Mouse (Mus musculus): ENCODE data around the gene Pla2g15. TPM values are rescaled to one million over a fixed set of nuclear protein-coding genes. Genes with fewer than 3 reads are reported as not detected.

Pla2g15 gene
- polyA plus RNA-seq, 1 experiment from 2014 or later, result 7.9 TPM

DNA sequence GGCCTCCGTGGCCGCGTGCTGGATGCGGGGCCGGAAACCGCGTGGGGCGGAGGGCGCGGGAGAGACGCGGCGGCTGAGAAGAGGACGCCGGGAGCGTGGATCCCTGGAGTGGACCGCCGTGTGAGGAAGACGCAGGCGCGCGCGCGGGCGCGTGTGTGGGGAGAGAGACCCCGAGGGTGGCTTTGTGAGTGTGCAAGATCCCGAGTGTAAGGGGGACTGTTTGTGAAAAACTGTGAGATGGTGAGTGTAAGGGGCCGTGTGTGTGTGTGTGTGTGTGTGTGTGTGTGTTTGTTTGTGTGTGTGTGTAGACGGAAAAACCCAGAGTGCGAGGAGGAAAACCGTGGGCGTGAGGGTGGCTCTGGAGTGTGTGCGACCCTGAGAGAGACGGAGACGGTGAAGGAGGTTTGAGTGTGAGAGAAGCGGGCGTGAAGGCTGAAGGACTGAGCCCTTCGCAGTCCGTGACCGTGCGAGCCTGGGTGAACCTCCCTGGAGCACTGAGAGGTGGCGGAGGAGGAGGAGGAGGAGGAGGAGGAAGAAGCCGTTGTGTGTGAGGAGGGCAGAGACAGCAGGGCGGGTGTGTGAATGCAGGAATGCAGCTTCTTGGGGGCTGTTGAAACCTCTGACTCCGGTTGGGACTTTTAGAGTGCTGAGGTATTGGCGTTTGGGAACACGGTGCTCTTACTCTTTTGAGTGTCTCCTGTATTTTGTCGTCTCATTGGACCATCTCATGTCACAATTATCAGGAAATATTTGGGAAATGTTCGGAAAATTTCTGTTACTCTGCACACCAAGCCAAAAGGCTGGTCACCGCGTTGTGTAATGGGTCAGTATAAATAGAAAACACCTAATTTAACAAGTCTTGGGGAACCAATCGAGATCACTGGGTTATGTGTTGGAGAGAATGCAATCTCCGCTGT, 19.1 kb downstream of the Pla2g15 start:
- ATAC-seq, result peak; percentile 59
- H3K4me3 ChIP-seq (ENCODE audit: low read depth, low read length), result peak overlapping the region; percentile 72
- TF ChIP-seq CTCF (IDR thresholded peaks at IDR 0.05; ENCODE audit: low read depth), result no peak
- peak overlapping the region; percentile 94 for H3K4me2 ChIP-seq (replicated peaks; ENCODE audit: low read depth)
- no peaks in the 10 kb centered on the region for H3K36me3 ChIP-seq (ENCODE audit: control insufficient read depth, insufficient read depth)
- 1% methylated on average over 54 of the region's 54 CpGs for WGBS
- no peaks in the 10 kb centered on the region for H3K9me3 ChIP-seq (ENCODE audit: control insufficient read depth)
- H3K27ac ChIP-seq (ENCODE audit: low read depth, low read length), result peak overlapping the region; percentile 46
- H3K9ac ChIP-seq (ENCODE audit: low read depth, low read length), result peak overlapping the region; percentile 62
- no peaks in the 10 kb centered on the region for H3K4me1 ChIP-seq (replicated peaks; ENCODE audit: control insufficient read depth, insufficient read depth, low read length)
- no peaks in the 10 kb centered on the region for H3K27me3 ChIP-seq (replicated peaks; ENCODE audit: control insufficient read depth, insufficient read depth, low read length)

- TF ChIP-seq CTCF (IDR thresholded peaks at IDR 0.05; ENCODE audit: low read depth), result peak; percentile 33; the same call in 1 of the 2 replicates
- Histone ChIP-seq H3K36me3 (ENCODE audit: control insufficient read depth, insufficient read depth) (no peaks in the 10 kb centered on the region), H3K9me3 (ENCODE audit: control insufficient read depth) (no peaks in the 10 kb centered on the region), H3K4me1 (replicated peaks; ENCODE audit: control insufficient read depth, insufficient read depth, low read length) (no peaks in the 10 kb centered on the region), H3K9ac (ENCODE audit: low read depth, low read length) (0 out of 2 replicates have a peak overlapping the region, but pooled peaks have one; percentile 62), H3K27ac (ENCODE audit: low read depth, low read length) (no peak overlapping the region), H3K27me3 (replicated peaks; ENCODE audit: control insufficient read depth, insufficient read depth, low read length) (no peaks in the 10 kb centered on the region), H3K4me3 (ENCODE audit: low read depth, low read length) (peak overlapping the region; percentile 72), H3K4me2 (replicated peaks; ENCODE audit: low read depth) (peak overlapping the region; percentile 94)
- no peak for ATAC-seq
- 25% methylated on average over 6 of the region's 6 CpGs for WGBS
Observed at GRCm38 (mm10) chr8:106169934-106170480, 19.8 kb downstream of the Pla2g15 start.

GRCm38 (mm10) chr8:106173566-106173965, 23.4 kb downstream of the Pla2g15 start:
- ATAC-seq, result no peak

DNA sequence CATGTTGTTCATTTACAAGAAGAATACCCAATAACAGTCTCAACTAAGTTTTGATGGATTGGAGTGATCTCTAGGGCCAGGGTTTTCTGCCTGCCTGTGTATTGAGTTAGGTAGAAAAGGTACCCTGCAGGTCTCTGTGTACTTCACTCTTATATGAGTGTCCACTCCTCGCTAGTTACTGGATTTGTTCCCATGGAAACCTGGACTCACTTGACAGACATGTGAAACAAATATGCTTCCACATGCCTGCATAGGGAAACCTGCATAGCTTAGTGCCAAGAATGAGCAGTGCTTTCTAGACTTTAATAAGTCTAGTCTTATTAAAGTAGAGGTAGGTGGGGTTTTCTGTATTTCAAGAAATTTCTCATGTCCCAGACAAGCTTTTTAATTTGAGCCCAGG, 26.7 kb downstream of the Pla2g15 start:
- Histone ChIP-seq H3K4me2 (replicated peaks; ENCODE audit: low read depth) (no peak overlapping the region), H3K9me3 (ENCODE audit: control insufficient read depth) (no peaks in the 10 kb centered on the region), H3K27me3 (replicated peaks; ENCODE audit: control insufficient read depth, insufficient read depth, low read length) (no peaks in the 10 kb centered on the region), H3K4me3 (ENCODE audit: low read depth, low read length) (no peak overlapping the region), H3K27ac (ENCODE audit: low read depth, low read length) (no peak overlapping the region), H3K4me1 (replicated peaks; ENCODE audit: control insufficient read depth, insufficient read depth, low read length) (0 out of 2 replicates have a peak, but pooled peaks cover 3% of the 10 kb centered on the region), H3K36me3 (ENCODE audit: control insufficient read depth, insufficient read depth) (0 out of 2 replicates have a peak, but pooled peaks cover 5% of the 10 kb centered on the region), H3K9ac (ENCODE audit: low read depth, low read length) (no peak overlapping the region)
- no peak for TF ChIP-seq CTCF (IDR thresholded peaks at IDR 0.05; ENCODE audit: low read depth)
- ATAC-seq, result no peak
- 43% methylated on average over 1 of the region's 1 CpGs for WGBS

More at GRCm38 (mm10) chr8:106173566-106173965, 23.4 kb downstream of the Pla2g15 start:
- Histone ChIP-seq H3K4me1 (replicated peaks; ENCODE audit: control insufficient read depth, insufficient read depth, low read length) (0 out of 2 replicates have a peak, but pooled peaks cover 3% of the 10 kb centered on the region), H3K9me3 (ENCODE audit: control insufficient read depth) (no peaks in the 10 kb centered on the region), H3K27ac (ENCODE audit: low read depth, low read length) (no peak overlapping the region), H3K4me2 (replicated peaks; ENCODE audit: low read depth) (no peak overlapping the region), H3K36me3 (ENCODE audit: control insufficient read depth, insufficient read depth) (no peaks in the 10 kb centered on the region), H3K27me3 (replicated peaks; ENCODE audit: control insufficient read depth, insufficient read depth, low read length) (no peaks in the 10 kb centered on the region), H3K9ac (ENCODE audit: low read depth, low read length) (no peak overlapping the region), H3K4me3 (ENCODE audit: low read depth, low read length) (no peak overlapping the region)
- 87% methylated on average over 3 of the region's 3 CpGs for WGBS
- TF ChIP-seq CTCF (IDR thresholded peaks at IDR 0.05; ENCODE audit: low read depth), result no peak

- Histone ChIP-seq H3K27me3 (replicated peaks; ENCODE audit: control insufficient read depth, insufficient read depth, low read length) (no peaks in the 10 kb centered on the region), H3K4me2 (replicated peaks; ENCODE audit: low read depth) (no peak overlapping the region), H3K9me3 (ENCODE audit: control insufficient read depth) (no peaks in the 10 kb centered on the region), H3K4me1 (replicated peaks; ENCODE audit: control insufficient read depth, insufficient read depth, low read length) (0 out of 2 replicates have a peak, but pooled peaks cover 3% of the 10 kb centered on the region), H3K36me3 (ENCODE audit: control insufficient read depth, insufficient read depth) (peaks cover 5% of the 10 kb centered on the region; the same call in 1 of the 2 replicates), H3K9ac (ENCODE audit: low read depth, low read length) (no peak overlapping the region), H3K4me3 (ENCODE audit: low read depth, low read length) (no peak overlapping the region), H3K27ac (ENCODE audit: low read depth, low read length) (no peak overlapping the region)
- TF ChIP-seq CTCF (IDR thresholded peaks at IDR 0.05; ENCODE audit: low read depth), result no peak
- WGBS, result 66% methylated on average over 1 of the region's 1 CpGs
- no peak for ATAC-seq
Observed at GRCm38 (mm10) chr8:106177594-106177993, 27.4 kb downstream of the Pla2g15 start.

GRCm38 (mm10) chr8:106178428-106178827, 28.2 kb downstream of the Pla2g15 start:
- no peaks in the 10 kb centered on the region for H3K9me3 ChIP-seq (ENCODE audit: control insufficient read depth)
- TF ChIP-seq CTCF (IDR thresholded peaks at IDR 0.05; ENCODE audit: low read depth), result no peak
- no peak overlapping the region for H3K9ac ChIP-seq (ENCODE audit: low read depth, low read length)
- no peak overlapping the region for H3K4me3 ChIP-seq (ENCODE audit: low read depth, low read length)
- no peaks in the 10 kb centered on the region for H3K27me3 ChIP-seq (replicated peaks; ENCODE audit: control insufficient read depth, insufficient read depth, low read length)
- 0 out of 2 replicates have a peak, but pooled peaks cover 3% of the 10 kb centered on the region for H3K4me1 ChIP-seq (replicated peaks; ENCODE audit: control insufficient read depth, insufficient read depth, low read length)
- peaks cover 5% of the 10 kb centered on the region; the same call in 1 of the 2 replicates for H3K36me3 ChIP-seq (ENCODE audit: control insufficient read depth, insufficient read depth)
- no peak overlapping the region for H3K4me2 ChIP-seq (replicated peaks; ENCODE audit: low read depth)
- no peak for ATAC-seq
- no peak overlapping the region for H3K27ac ChIP-seq (ENCODE audit: low read depth, low read length)
- WGBS, result 54% methylated on average over 2 of the region's 2 CpGs
